10 mouse cellular contexts compared by ENCODE assay signal in the genomic region with DNA sequence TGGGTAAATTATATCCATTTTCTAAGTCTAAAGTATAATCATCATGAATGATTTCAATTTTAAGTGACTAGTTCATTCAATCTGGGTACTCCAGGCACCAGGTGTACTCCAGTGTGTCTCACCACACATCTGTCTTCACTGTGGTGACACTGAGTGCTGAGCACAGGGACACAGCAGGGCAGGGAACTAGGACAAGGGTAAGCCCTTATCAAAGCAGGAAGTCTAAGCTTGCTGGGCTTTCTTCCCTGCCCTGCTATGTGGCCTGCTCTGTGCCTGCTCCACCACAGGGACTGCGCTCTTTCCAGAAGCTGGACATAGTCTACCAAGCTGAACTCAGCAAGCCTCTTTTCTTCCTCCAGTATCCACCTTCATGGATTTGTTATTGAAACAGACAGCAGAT. TPM values are rescaled to one million over a fixed set of nuclear protein-coding genes. Genes with fewer than 3 reads are reported as not detected.
DNase-seq lines count a peak whose midpoint lies in the region; ATAC-seq lines count a peak whose summit lies in the region.
"Had no signal": no experiment of that assay in that cellular context is flagged by ENCODE, and none has a peak within 500 bp of the region (broad histone marks: within the 10 kb centered on the region; RNA-seq: fewer than 3 reads in every experiment).

No protein-coding gene starts in this region.

- 88% methylated on average over 1 of the region's 1 CpGs for WGBS in midbrain, embryonic 10.5 days

- intact Hi-C loops in heart, postnatal 25 days (cut with DNase I): no loop called here

- H3K9me3 ChIP-seq in midbrain, embryonic 10.5 days (replicated peaks): no peaks in the 10 kb centered on the region

- peaks cover 18% of the 10 kb centered on the region for H3K36me3 ChIP-seq in midbrain, embryonic 10.5 days

- ATAC-seq in megakaryocyte, adult 5-6 weeks (ENCODE audit: poor library complexity, severe bottlenecking): peak; percentile 87

- H3K4me3 ChIP-seq in brown adipose tissue, adult 24 weeks (ENCODE audit: insufficient read depth, low read depth, low read length): no peak overlapping the region
- no peak overlapping the region for H3K4me3 ChIP-seq in midbrain, embryonic 10.5 days

- peak overlapping the region; percentile 45 for H3K27ac ChIP-seq in brown adipose tissue, adult 24 weeks (replicated peaks; ENCODE audit: low read depth, low read length)
- no peak overlapping the region for H3K27ac ChIP-seq in midbrain, embryonic 10.5 days (replicated peaks)

- no peaks in the 10 kb centered on the region for H3K27me3 ChIP-seq in midbrain, embryonic 10.5 days (ENCODE audit: low read depth, poor library complexity, severe bottlenecking)

- H3K4me1 ChIP-seq in brown adipose tissue, adult 24 weeks (ENCODE audit: control insufficient read depth, insufficient read depth, insufficient read length, low read length): 0 out of 2 replicates have a peak, but pooled peaks cover 3% of the 10 kb centered on the region
- H3K4me1 ChIP-seq in midbrain, embryonic 10.5 days: peaks cover 6% of the 10 kb centered on the region; the same call in 1 of the 2 replicates

- peak; percentile 26 for DNase-seq in adrenal gland, adult 8-10 months
- no peak for DNase-seq in adrenal gland, adult 18-20 months (ENCODE audit: low spot score in 2 of 2)
- DNase-seq in heart, postnatal 25 days (ENCODE audit: low spot score): peak; percentile 7
- no peak for DNase-seq in thymus, postnatal 0 days (ENCODE audit: low spot score)
- DNase-seq in midbrain, embryonic 10.5 days (ENCODE audit: low spot score): no peak
- DNase-seq in left cerebral cortex, adult 11 months (ENCODE audit: low spot score): no peak
- DNase-seq: left cerebral cortex, postnatal 4 days; right cerebral cortex, postnatal 14 days had no signal

RNA-seq across cellular contexts. Expression of a gene that starts 18.0 kb away (rescaled TPM):
- 10 to 100 TPM; 39.5 to 41.8 (median 39.8) TPM for total RNA-seq in adrenal gland, adult 8-10 months (2022)
- total RNA-seq in adrenal gland, adult 18-20 months (2021): 10 to 100 TPM; 37.7 to 39.1 TPM
- polyA plus RNA-seq in brown adipose tissue, adult 24 weeks (2012; ENCODE audit: insufficient read depth, insufficient read length, missing spikeins): 37.8 and 62.9 TPM in 2 replicates
- 10 to 100 TPM; 19.4 to 20.2 TPM for total RNA-seq in heart, postnatal 25 days (2021)
- total RNA-seq in megakaryocyte, adult 5-6 weeks (2015): 46.2 and 49.0 TPM in 2 replicates
- 30.7 and 30.9 TPM in 2 replicates for total RNA-seq in megakaryocyte, adult 5-6 weeks (2017)
- 39.5 and 40.4 TPM in 2 replicates for polyA plus RNA-seq in thymus, postnatal 0 days (2015; fragmentation: Nextera tagmentation; extraction: Ambion mirVana)
- 110 and 113 TPM in 2 replicates for polyA plus RNA-seq in midbrain, embryonic 10.5 days (2016; fragmentation: Nextera tagmentation; extraction: Ambion mirVana)

RNA-seq across cellular contexts. Expression of a gene that starts 43.8 kb away (rescaled TPM):
- 10 to 100 TPM; 26.5 to 32.2 (median 31.0) TPM for total RNA-seq in adrenal gland, adult 8-10 months (2022)
- total RNA-seq in adrenal gland, adult 18-20 months (2021): 10 to 100 TPM; 32.2 to 36.6 TPM
- 5.6 and 6.1 TPM in 2 replicates for polyA plus RNA-seq in brown adipose tissue, adult 24 weeks (2012; ENCODE audit: insufficient read depth, insufficient read length, missing spikeins)
- 10 to 100 TPM; 10.6 to 11.0 TPM for total RNA-seq in heart, postnatal 25 days (2021)
- 25.5 and 26.4 TPM in 2 replicates for total RNA-seq in megakaryocyte, adult 5-6 weeks (2015)
- 38.9 and 50.1 TPM in 2 replicates for total RNA-seq in megakaryocyte, adult 5-6 weeks (2017)
- 5.2 and 5.9 TPM in 2 replicates for polyA plus RNA-seq in thymus, postnatal 0 days (2015; fragmentation: Nextera tagmentation; extraction: Ambion mirVana)
- polyA plus RNA-seq in midbrain, embryonic 10.5 days (2016; fragmentation: Nextera tagmentation; extraction: Ambion mirVana): 12.8 and 14.5 TPM in 2 replicates

Comparison
In these comparisons a context has a peak if more than half of its experiments do, and no peak if none do; other contexts are left out.
1. DNase-seq: peak in adrenal gland, adult 8-10 months (single experiment) and heart, postnatal 25 days (single experiment); none in adrenal gland, adult 18-20 months (0 of 2), thymus, postnatal 0 days (single experiment), midbrain, embryonic 10.5 days (single experiment) and left cerebral cortex, adult 11 months (single experiment).